ENCODE assay signal across 38 mouse cellular contexts in the genomic region with DNA sequence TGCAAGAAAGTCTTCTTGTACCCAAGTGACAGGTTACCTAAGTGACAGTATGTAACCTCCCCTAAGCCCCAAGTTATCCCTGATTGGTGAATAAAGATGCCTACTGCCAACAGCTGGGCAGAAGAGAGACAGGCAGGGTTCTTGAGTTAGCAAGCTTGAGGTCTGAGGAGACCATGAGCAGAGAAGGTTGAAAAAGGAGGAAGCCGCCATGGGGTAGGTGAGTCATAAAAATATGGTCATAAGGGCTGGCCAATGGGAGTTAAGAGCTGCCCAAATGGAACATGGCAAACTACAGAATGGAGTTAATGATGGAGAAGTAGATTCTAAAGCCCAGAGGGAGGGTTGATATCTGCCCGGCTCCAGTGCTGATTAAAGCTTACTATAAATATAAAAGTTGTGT. TPM values are rescaled to one million over a fixed set of nuclear protein-coding genes. Genes with fewer than 3 reads are reported as not detected.
"Had no signal": no experiment of that assay in that cellular context is flagged by ENCODE, and none has a peak within 500 bp of the region (broad histone marks: within the 10 kb centered on the region; RNA-seq: fewer than 3 reads in every experiment).

No protein-coding gene starts in this region.

- H3K27me3 ChIP-seq: heart, embryonic 12.5 days; hindbrain, embryonic 13.5 days; hindbrain, embryonic 15.5 days; intestine, embryonic 15.5 days; limb, embryonic 13.5 days; limb, embryonic 15.5 days; liver, embryonic 12.5 days had no signal

- ATAC-seq: hindbrain, postnatal 0 days; intestine, embryonic 15.5 days; intestine, postnatal 0 days; liver, embryonic 12.5 days had no signal

- H3K27ac ChIP-seq: heart, adult 2 months; hindbrain, embryonic 13.5 days; hindbrain, embryonic 15.5 days; hindbrain, postnatal 0 days; intestine, embryonic 15.5 days; limb, embryonic 13.5 days; limb, embryonic 15.5 days; liver, embryonic 12.5 days; liver, embryonic 14.5 days had no signal

- H3K4me3 ChIP-seq: heart, adult 2 months; heart, embryonic 12.5 days; hindbrain, embryonic 13.5 days; hindbrain, embryonic 15.5 days; intestine, embryonic 15.5 days; limb, embryonic 13.5 days; limb, embryonic 15.5 days; liver, embryonic 12.5 days had no signal

- H3K9me3 ChIP-seq: heart, embryonic 12.5 days; hindbrain, embryonic 13.5 days; hindbrain, embryonic 15.5 days; intestine, embryonic 15.5 days; limb, embryonic 13.5 days; limb, embryonic 15.5 days; liver, embryonic 12.5 days had no signal

- DNase-seq: gastrocnemius, postnatal 14 days; gastrocnemius, postnatal 36 days; heart, postnatal 10 days; kidney, adult 18-20 months; kidney, adult 8-10 months; kidney, postnatal 10 days; kidney, postnatal 25 days; layer of hippocampus, adult 9-11 months; layer of hippocampus, postnatal 36 days; left cerebral cortex, postnatal 4 days had no signal

- H3K4me1 ChIP-seq: heart, embryonic 12.5 days; hindbrain, embryonic 13.5 days; hindbrain, embryonic 15.5 days; intestine, embryonic 15.5 days; limb, embryonic 13.5 days; limb, embryonic 15.5 days; liver, embryonic 12.5 days had no signal

RNA-seq across cellular contexts. Expression of a gene that starts 49.1 kb away (rescaled TPM):
- total RNA-seq: gastrocnemius, adult 8-10 months; gastrocnemius, postnatal 14 days; gastrocnemius, postnatal 36 days; heart, adult 2 months; heart, postnatal 10 days; heart, postnatal 25 days; layer of hippocampus, adult 18-20 months; layer of hippocampus, adult 8-10 months; layer of hippocampus, postnatal 14 days; layer of hippocampus, postnatal 36 days; left cerebral cortex, adult 18-20 months; left cerebral cortex, adult 8-10 months; left cerebral cortex, postnatal 10 days; left cerebral cortex, postnatal 25 days; left cerebral cortex, postnatal 4 days; liver, adult 2 months had no signal
- polyA plus RNA-seq: gonadal fat pad, adult 2 months; heart, adult 2 months; heart, embryonic 12.5 days; heart, embryonic 14.5 days; heart, embryonic 16.5 days; hindbrain, embryonic 11.5 days; hindbrain, embryonic 13.5 days; hindbrain, embryonic 15.5 days; hindbrain, postnatal 0 days; intestine, embryonic 15.5 days; intestine, postnatal 0 days; kidney, embryonic 14.5 days; kidney, embryonic 16.5 days; limb, embryonic 11.5 days; limb, embryonic 13.5 days; limb, embryonic 15.5 days; liver, embryonic 12.5 days had no signal
